Mouse (Mus musculus) myocyte (in vitro differentiated cells): ENCODE results near the gene Prrc2a.

Source experiments
- CEBPB ChIP-seq: IDR thresholded peaks from 2 replicates; pipeline ENCODE4 v1.6.1; 2011; ENCODE audit warnings: mild to moderate bottlenecking, moderate library complexity; ENCODE audit not compliant: poor library complexity, insufficient read depth, severe bottlenecking
- MAX ChIP-seq: IDR thresholded peaks from one replicate; pipeline ENCODE4 v1.6.1; 2011; ENCODE audit warnings: low read depth, mild to moderate bottlenecking, control low read depth
- MYOD1 ChIP-seq, 3 experiments: IDR thresholded peaks; one replicate each; pipeline ENCODE4 v1.6.1; 2011; ENCODE audit warnings: control low read depth in 2 of 3, low read depth in 2 of 3, mild to moderate bottlenecking in 2 of 3, moderate library complexity in 1 of 3; ENCODE audit not compliant: insufficient read length in 2 of 3, control insufficient read depth in 1 of 3
- POLR2A ChIP-seq: IDR thresholded peaks from one replicate; pipeline ENCODE4 v1.6.1; 2011; ENCODE audit warnings: low read depth, mild to moderate bottlenecking, control low read depth, moderate library complexity; ENCODE audit not compliant: insufficient read length
- REST ChIP-seq: IDR thresholded peaks from one replicate; pipeline ENCODE4 v1.6.1; 2011; ENCODE audit warnings: mild to moderate bottlenecking, control low read depth, moderate library complexity; ENCODE audit not compliant: insufficient read depth, insufficient read length
- TCF12 ChIP-seq: IDR thresholded peaks from one replicate; pipeline ENCODE4 v1.6.1; 2011; ENCODE audit warnings: mild to moderate bottlenecking, control low read depth; ENCODE audit not compliant: poor library complexity, insufficient read depth, severe bottlenecking

- no peak for TF ChIP-seq POLR2A
- TF ChIP-seq MAX: no peak
- TF ChIP-seq CEBPB: no peak
- TF ChIP-seq TCF12: no peak
- TF ChIP-seq MYOD1 (IDR thresholded peaks at IDR 0.05; ENCODE audit: control insufficient read depth in 1 of 3, insufficient read length in 2 of 3, low read depth in 2 of 3): no peak
- TF ChIP-seq REST: no peak
Observed at GRCm38 (mm10) chr17:35132174-35132560, 32.5 kb downstream of the Prrc2a start.
